Mouse (Mus musculus): Measurements from ENCODE around the gene Vamp2. TPM values are rescaled to one million over a fixed set of nuclear protein-coding genes. Genes with fewer than 3 reads are reported as not detected.

The Vamp2 gene
- total and polyA plus RNA-seq, 3 experiments = 5.8 to 104 (median 31.8) TPM

DNA sequence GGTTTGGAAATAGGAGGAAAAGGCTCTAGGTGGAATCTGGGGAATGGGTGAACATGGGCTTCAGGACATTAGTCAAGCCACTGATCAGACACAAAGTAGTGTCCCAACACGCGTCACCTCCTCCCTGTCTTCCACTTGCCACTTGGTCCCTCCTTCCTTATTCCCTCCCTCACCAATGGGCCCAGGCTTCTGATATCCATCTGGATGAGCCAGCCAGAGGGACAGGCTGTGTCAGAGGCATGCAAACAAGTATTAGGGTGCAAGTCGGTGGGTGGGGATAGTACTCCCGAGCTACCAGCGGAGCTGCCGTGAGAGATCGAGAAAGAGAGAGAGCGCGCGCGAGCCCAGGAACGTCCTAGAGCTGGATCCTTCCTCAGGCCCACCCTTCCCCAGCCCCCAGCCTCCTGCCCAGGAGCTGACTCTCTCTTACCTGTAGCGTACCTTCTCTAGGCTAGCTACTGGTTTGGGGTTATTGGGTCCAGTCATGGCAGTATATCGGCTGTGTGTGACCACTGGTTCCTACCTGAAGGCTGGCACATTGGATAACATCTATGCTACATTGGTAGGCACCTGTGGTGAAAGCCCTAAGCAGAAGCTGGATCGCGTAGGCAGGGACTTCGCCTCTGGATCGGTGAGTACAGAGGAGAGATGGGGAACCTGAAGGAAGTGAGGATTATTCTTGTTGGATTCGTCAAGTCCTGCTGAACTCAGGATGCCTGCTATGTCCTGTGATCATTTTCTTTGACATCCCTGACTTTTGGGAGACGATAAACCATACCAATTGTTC lies 37.8 kb downstream of the Vamp2 start:
- Histone ChIP-seq H3K4me1 (ENCODE audit: insufficient read depth, low read depth, low read length) (peaks cover 41% of the 10 kb centered on the region), H3K36me3 (replicated peaks) (no peaks in the 10 kb centered on the region), H3K4me3 (ENCODE audit: low read depth, low read length) (peak overlapping the region; percentile 71), H3K9me3 (replicated peaks) (no peaks in the 10 kb centered on the region), H3K27me3 (ENCODE audit: insufficient read depth, low read length) (peaks cover 23% of the 10 kb centered on the region)
- no peak for ATAC-seq (ENCODE audit: extremely low read depth, insufficient number of reproducible peaks, low FRiP score, poor library complexity, severe bottlenecking)
- TF ChIP-seq POLR2AphosphoS5 (IDR thresholded peaks at IDR 0.05; ENCODE audit: insufficient replicate concordance, low read depth, low read length) = no peak
- no peak for TF ChIP-seq GATA1 (IDR thresholded peaks at IDR 0.05; ENCODE audit: borderline replicate concordance, low read length)
- TF ChIP-seq TAL1 (conservative IDR thresholded peaks at IDR 0.05; ENCODE audit: low read depth, low read length) = no peak
- TF ChIP-seq CTCF (IDR thresholded peaks at IDR 0.05; ENCODE audit: low read depth, low read length) = no peak
- TF ChIP-seq GATA2 (IDR thresholded peaks at IDR 0.05; ENCODE audit: borderline replicate concordance, low read depth, low read length) = no peak
- DNase-seq (ENCODE audit: low spot score) = no peak

GRCm38 (mm10) chr11:69126706-69127095 lies 38.4 kb downstream of the Vamp2 start:
- Histone ChIP-seq H3K4me1 (ENCODE audit: insufficient read depth, low read depth, low read length) (peaks cover 35% of the 10 kb centered on the region), H3K27me3 (ENCODE audit: insufficient read depth, low read length) (peaks cover 19% of the 10 kb centered on the region), H3K9me3 (replicated peaks) (no peaks in the 10 kb centered on the region), H3K36me3 (replicated peaks) (no peaks in the 10 kb centered on the region), H3K4me3 (ENCODE audit: low read depth, low read length) (no peak overlapping the region)
- ATAC-seq (ENCODE audit: extremely low read depth, insufficient number of reproducible peaks, low FRiP score, poor library complexity, severe bottlenecking) (no peak), DNase-seq (ENCODE audit: low spot score) (no peak)
- TF ChIP-seq TAL1 (conservative IDR thresholded peaks at IDR 0.05; ENCODE audit: low read depth, low read length) (no peak), GATA1 (IDR thresholded peaks at IDR 0.05; ENCODE audit: borderline replicate concordance, low read length) (no peak), POLR2AphosphoS5 (IDR thresholded peaks at IDR 0.05; ENCODE audit: insufficient replicate concordance, low read depth, low read length) (no peak), GATA2 (IDR thresholded peaks at IDR 0.05; ENCODE audit: borderline replicate concordance, low read depth, low read length) (no peak), CTCF (IDR thresholded peaks at IDR 0.05; ENCODE audit: low read depth, low read length) (no peak)

DNA sequence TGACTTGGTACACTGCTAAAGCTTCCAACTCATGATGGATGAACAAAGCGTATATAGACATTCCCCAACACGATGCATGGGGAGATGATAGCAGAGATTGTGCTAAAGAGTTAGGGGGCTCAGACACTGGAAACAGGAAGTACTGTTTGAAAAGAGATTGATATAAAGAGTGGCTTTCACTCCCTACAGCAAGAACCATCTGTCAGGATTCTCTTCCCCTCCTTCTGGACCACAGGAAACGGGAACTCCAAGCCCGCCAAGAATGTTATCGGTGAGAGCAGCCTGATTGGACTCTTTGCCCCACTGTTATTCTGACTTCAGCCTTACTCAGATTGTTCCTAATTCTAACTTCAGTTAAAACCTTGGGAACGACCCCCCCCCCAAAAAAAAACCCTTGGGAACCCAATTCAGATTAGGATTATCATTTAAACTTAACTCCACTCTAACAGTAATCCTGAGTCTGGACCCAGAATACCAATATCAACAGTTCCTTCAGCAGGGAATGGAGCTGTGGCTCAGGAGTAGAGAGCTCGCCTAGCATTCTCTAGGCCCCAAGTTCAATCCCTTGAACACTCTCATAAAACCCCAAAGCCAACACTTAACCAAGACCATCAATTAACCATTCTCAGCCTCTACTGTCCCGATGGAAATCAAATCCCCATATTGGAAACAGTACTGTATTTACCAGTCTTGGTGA lies 40.3 kb downstream of the Vamp2 start:
- peaks cover 27% of the 10 kb centered on the region for H3K27me3 ChIP-seq (ENCODE audit: insufficient read depth, low read length)
- no peak overlapping the region for H3K4me3 ChIP-seq (ENCODE audit: low read depth, low read length)
- H3K9me3 ChIP-seq (replicated peaks) = no peaks in the 10 kb centered on the region
- DNase-seq (ENCODE audit: low spot score) (no peak), ATAC-seq (ENCODE audit: extremely low read depth, insufficient number of reproducible peaks, low FRiP score, poor library complexity, severe bottlenecking) (no peak)
- H3K36me3 ChIP-seq (replicated peaks) = no peaks in the 10 kb centered on the region
- H3K4me1 ChIP-seq (ENCODE audit: insufficient read depth, low read depth, low read length) = peaks cover 22% of the 10 kb centered on the region
- TF ChIP-seq POLR2AphosphoS5 (IDR thresholded peaks at IDR 0.05; ENCODE audit: insufficient replicate concordance, low read depth, low read length) (no peak), CTCF (IDR thresholded peaks at IDR 0.05; ENCODE audit: low read depth, low read length) (no peak), GATA2 (IDR thresholded peaks at IDR 0.05; ENCODE audit: borderline replicate concordance, low read depth, low read length) (no peak)

- no peak overlapping the region for H3K4me3 ChIP-seq (ENCODE audit: low read depth, low read length)
- peaks cover 36% of the 10 kb centered on the region for H3K27me3 ChIP-seq (ENCODE audit: insufficient read depth, low read length)
- peaks cover 5% of the 10 kb centered on the region for H3K4me1 ChIP-seq (ENCODE audit: insufficient read depth, low read depth, low read length)
- no peak for TF ChIP-seq CTCF (IDR thresholded peaks at IDR 0.05; ENCODE audit: low read depth, low read length)
- no peak for TF ChIP-seq POLR2AphosphoS5 (IDR thresholded peaks at IDR 0.05; ENCODE audit: insufficient replicate concordance, low read depth, low read length)
- TF ChIP-seq GATA1 (IDR thresholded peaks at IDR 0.05; ENCODE audit: borderline replicate concordance, low read length) = no peak
- no peak for TF ChIP-seq GATA2 (IDR thresholded peaks at IDR 0.05; ENCODE audit: borderline replicate concordance, low read depth, low read length)
- TF ChIP-seq TAL1 (conservative IDR thresholded peaks at IDR 0.05; ENCODE audit: low read depth, low read length) = no peak
- ATAC-seq (ENCODE audit: extremely low read depth, insufficient number of reproducible peaks, low FRiP score, poor library complexity, severe bottlenecking) = no peak
- no peaks in the 10 kb centered on the region for H3K36me3 ChIP-seq (replicated peaks)
- DNase-seq (ENCODE audit: low spot score) = no peak
- H3K9me3 ChIP-seq (replicated peaks) = no peaks in the 10 kb centered on the region
These were observed 45.3 kb downstream of the Vamp2 start for GRCm38 (mm10) chr11:69133566-69133922.

DNA sequence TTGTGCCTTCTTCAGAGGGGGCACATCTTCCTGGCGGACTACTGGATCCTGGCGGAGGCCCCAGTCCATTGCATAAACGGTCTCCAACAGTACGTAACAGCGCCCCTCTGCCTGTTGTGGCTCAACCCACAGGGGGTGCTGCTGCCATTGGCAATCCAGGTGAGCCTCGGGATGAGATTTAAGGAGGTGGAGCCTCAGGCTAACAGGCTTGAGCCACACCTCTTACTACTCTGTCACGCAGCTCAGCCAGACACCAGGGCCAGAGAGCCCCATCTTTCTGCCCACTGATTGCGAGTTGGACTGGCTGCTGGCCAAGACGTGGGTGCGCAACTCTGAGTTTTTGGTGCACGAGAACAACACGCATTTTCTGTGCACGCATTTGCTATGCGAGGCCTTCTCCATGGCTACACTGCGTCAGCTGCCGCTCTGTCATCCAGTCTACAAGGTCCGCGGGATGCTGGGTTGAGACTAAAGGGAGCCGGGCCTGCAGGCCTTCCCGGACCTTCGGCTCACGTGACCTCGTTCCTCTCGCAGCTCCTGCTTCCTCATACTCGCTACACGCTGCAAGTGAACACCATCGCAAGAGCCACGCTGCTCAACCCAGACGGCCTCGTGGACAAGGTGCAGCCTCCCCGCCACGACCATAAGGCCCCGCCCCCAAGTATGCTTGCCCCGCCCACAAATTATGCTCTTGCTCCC lies 45.8 kb downstream of the Vamp2 start:
- ATAC-seq (ENCODE audit: extremely low read depth, insufficient number of reproducible peaks, low FRiP score, poor library complexity, severe bottlenecking) (no peak), DNase-seq (ENCODE audit: low spot score) (no peak)
- Histone ChIP-seq H3K4me1 (ENCODE audit: insufficient read depth, low read depth, low read length) (peaks cover 5% of the 10 kb centered on the region), H3K4me3 (ENCODE audit: low read depth, low read length) (no peak overlapping the region), H3K9me3 (replicated peaks) (no peaks in the 10 kb centered on the region), H3K36me3 (replicated peaks) (no peaks in the 10 kb centered on the region), H3K27me3 (ENCODE audit: insufficient read depth, low read length) (peaks cover 39% of the 10 kb centered on the region)
- TF ChIP-seq GATA2 (IDR thresholded peaks at IDR 0.05; ENCODE audit: borderline replicate concordance, low read depth, low read length) (no peak), CTCF (IDR thresholded peaks at IDR 0.05; ENCODE audit: low read depth, low read length) (no peak), TAL1 (conservative IDR thresholded peaks at IDR 0.05; ENCODE audit: low read depth, low read length) (no peak), GATA1 (IDR thresholded peaks at IDR 0.05; ENCODE audit: borderline replicate concordance, low read length) (no peak), POLR2AphosphoS5 (IDR thresholded peaks at IDR 0.05; ENCODE audit: insufficient replicate concordance, low read depth, low read length) (no peak)

DNA sequence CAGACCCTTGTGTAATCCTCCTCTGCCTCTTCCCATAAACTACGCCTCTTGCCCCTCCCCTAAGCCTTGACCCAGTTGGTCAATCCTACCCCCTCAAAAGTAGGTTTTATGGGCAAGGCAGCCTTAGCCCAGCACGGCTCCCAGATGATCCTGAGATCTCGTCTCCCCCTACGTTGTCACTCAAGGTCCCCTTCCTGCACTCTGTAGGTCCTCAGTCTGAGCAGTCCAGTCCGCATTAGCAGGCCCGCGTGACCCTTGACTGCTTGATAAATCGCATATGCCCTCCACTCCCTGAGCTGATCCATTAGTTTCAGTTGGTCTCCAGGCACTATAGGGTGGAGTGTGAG lies 46.3 kb downstream of the Vamp2 start:
- Histone ChIP-seq H3K9me3 (replicated peaks) (no peaks in the 10 kb centered on the region), H3K4me1 (ENCODE audit: insufficient read depth, low read depth, low read length) (peaks cover 5% of the 10 kb centered on the region), H3K36me3 (replicated peaks) (no peaks in the 10 kb centered on the region), H3K4me3 (ENCODE audit: low read depth, low read length) (no peak overlapping the region), H3K27me3 (ENCODE audit: insufficient read depth, low read length) (peaks cover 41% of the 10 kb centered on the region)
- DNase-seq (ENCODE audit: low spot score) = no peak
- TF ChIP-seq CTCF (IDR thresholded peaks at IDR 0.05; ENCODE audit: low read depth, low read length) = no peak
- ATAC-seq (ENCODE audit: extremely low read depth, insufficient number of reproducible peaks, low FRiP score, poor library complexity, severe bottlenecking) = no peak

Data from G1E (cell line).